Mouse (Mus musculus) olfactory bulb, adult 2 months (tissue): ENCODE data around the gene Tmem182. TPM values are rescaled to one million over a fixed set of nuclear protein-coding genes. Genes with fewer than 3 reads are reported as not detected.
A peak's percentile ranks its signal among the peaks of the same experiment; 100 is the strongest.

Experiments
- H3K27ac ChIP-seq: fragments of 200-500 bp; 2 replicates; pipeline ENCODE4 v1.5.1; 2012; ENCODE audit warnings: low read depth, low read length; ENCODE audit not compliant: insufficient read depth
- H3K4me1 ChIP-seq: fragments of 200-500 bp; 2 replicates; pipeline ENCODE4 v1.6.1; 2012; ENCODE audit warnings: low read length; ENCODE audit not compliant: control insufficient read depth, insufficient read depth
- H3K4me3 ChIP-seq: fragments of 200-500 bp; 2 replicates; pipeline ENCODE4 v1.5.1; 2012; ENCODE audit warnings: mild to moderate bottlenecking, low read depth, low read length, moderate library complexity; ENCODE audit not compliant: insufficient read depth
- CTCF ChIP-seq: fragments of 200-500 bp; IDR thresholded peaks from 2 replicates; pipeline ENCODE4 v1.5.1; 2012; ENCODE audit warnings: low read depth, mild to moderate bottlenecking, low read length, moderate library complexity; ENCODE audit not compliant: insufficient read depth
- POLR2A ChIP-seq: fragments of 200-500 bp; IDR thresholded peaks from 2 replicates; pipeline ENCODE4 v1.6.1; 2012; ENCODE audit warnings: mild to moderate bottlenecking, low read depth, low read length, moderate library complexity; ENCODE audit not compliant: insufficient read depth
- WGBS: fragments of 180-500 bp; shearing (Covaris S2); methylation state at CpG from one replicate; pipeline ENCODE4 v1.1.7; 2018; 5-methylcytosine and 5-hydroxymethylcytosine counted together
- polyA plus RNA-seq: library from polyadenylated mRNA; stranded (reverse); fragments of >200 nt; gene quantifications from 2 replicates; pipeline ENCODE4 v1.2.4, GENCODE M21; 2012; ENCODE audit warnings: low replicate concordance; ENCODE audit not compliant: missing spikeins, insufficient read depth, insufficient read length

The Tmem182 gene
- polyA plus RNA-seq, 1 experiment = not detected

- H3K4me3 ChIP-seq = peak overlapping the region; percentile 2; the same call in 1 of the 2 replicates
- peaks cover 6% of the 10 kb centered on the region for H3K4me1 ChIP-seq
- TF ChIP-seq POLR2A = no peak
- TF ChIP-seq CTCF = no peak
- 45% methylated on average over 10 of the region's 10 CpGs for WGBS
- H3K27ac ChIP-seq = no peak overlapping the region
Measured at GRCm38 (mm10) chr1:40873760-40874455, 68.5 kb downstream of the Tmem182 start.

- Histone ChIP-seq H3K4me3 (peak overlapping the region; percentile 2; the same call in 1 of the 2 replicates), H3K4me1 (peaks cover 6% of the 10 kb centered on the region), H3K27ac (no peak overlapping the region)
- TF ChIP-seq POLR2A = no peak
- no peak for TF ChIP-seq CTCF
- 67% methylated on average over 26 of the region's 26 CpGs for WGBS
Measured at GRCm38 (mm10) chr1:40874456-40875375, 69.3 kb downstream of the Tmem182 start.

GRCm38 (mm10) chr1:40879051-40879450 is 73.7 kb downstream of the Tmem182 start:
- no peak for TF ChIP-seq POLR2A
- peak; percentile 25; the same call in 1 of the 2 replicates for TF ChIP-seq CTCF
- peaks cover 8% of the 10 kb centered on the region for H3K4me1 ChIP-seq
- WGBS = 10% methylated on average over 9 of the region's 9 CpGs
- H3K27ac ChIP-seq = no peak overlapping the region
- H3K4me3 ChIP-seq = no peak overlapping the region

GRCm38 (mm10) chr1:40879526-40879925 is 74.1 kb downstream of the Tmem182 start:
- 45% methylated on average over 6 of the region's 6 CpGs for WGBS
- TF ChIP-seq CTCF = no peak
- 0 out of 2 replicates have a peak, but pooled peaks cover 5% of the 10 kb centered on the region for H3K4me1 ChIP-seq
- no peak overlapping the region for H3K27ac ChIP-seq
- H3K4me3 ChIP-seq = no peak overlapping the region

GRCm38 (mm10) chr1:40880527-40880926 is 75.1 kb downstream of the Tmem182 start:
- no peak overlapping the region for H3K4me3 ChIP-seq
- 0 out of 2 replicates have a peak, but pooled peaks cover 2% of the 10 kb centered on the region for H3K4me1 ChIP-seq
- TF ChIP-seq CTCF = no peak
- H3K27ac ChIP-seq = no peak overlapping the region
- 63% methylated on average over 2 of the region's 2 CpGs for WGBS

GRCm38 (mm10) chr1:40883856-40884255 is 78.5 kb downstream of the Tmem182 start:
- TF ChIP-seq CTCF (no peak), POLR2A (no peak)
- WGBS = 91% methylated on average over 2 of the region's 2 CpGs
- Histone ChIP-seq H3K4me1 (peaks cover 5% of the 10 kb centered on the region), H3K4me3 (no peak overlapping the region), H3K27ac (no peak overlapping the region)

GRCm38 (mm10) chr1:40884943-40885342 is 79.5 kb downstream of the Tmem182 start:
- Histone ChIP-seq H3K4me1 (peaks cover 5% of the 10 kb centered on the region), H3K4me3 (no peak overlapping the region), H3K27ac (no peak overlapping the region)
- no peak for TF ChIP-seq POLR2A
- no peak for TF ChIP-seq CTCF
- WGBS = 71% methylated on average over 6 of the region's 6 CpGs

- Histone ChIP-seq H3K4me1 (peaks cover 7% of the 10 kb centered on the region), H3K27ac (no peak overlapping the region), H3K4me3 (no peak overlapping the region)
- no peak for TF ChIP-seq POLR2A
- TF ChIP-seq CTCF = peak; percentile 57; the same call in 1 of the 2 replicates
- 8% methylated on average over 12 of the region's 12 CpGs for WGBS
Measured at GRCm38 (mm10) chr1:40887673-40888072, 82.3 kb downstream of the Tmem182 start.

- WGBS = 88% methylated on average over 8 of the region's 8 CpGs
- H3K27ac ChIP-seq = no peak overlapping the region
- peaks cover 7% of the 10 kb centered on the region for H3K4me1 ChIP-seq
- H3K4me3 ChIP-seq = no peak overlapping the region
- TF ChIP-seq POLR2A (no peak), CTCF (no peak)
Measured at GRCm38 (mm10) chr1:40888396-40889040, 83.1 kb downstream of the Tmem182 start.
